Comparison of ENCODE assay signal across 22 mouse cellular contexts in the genomic region with DNA sequence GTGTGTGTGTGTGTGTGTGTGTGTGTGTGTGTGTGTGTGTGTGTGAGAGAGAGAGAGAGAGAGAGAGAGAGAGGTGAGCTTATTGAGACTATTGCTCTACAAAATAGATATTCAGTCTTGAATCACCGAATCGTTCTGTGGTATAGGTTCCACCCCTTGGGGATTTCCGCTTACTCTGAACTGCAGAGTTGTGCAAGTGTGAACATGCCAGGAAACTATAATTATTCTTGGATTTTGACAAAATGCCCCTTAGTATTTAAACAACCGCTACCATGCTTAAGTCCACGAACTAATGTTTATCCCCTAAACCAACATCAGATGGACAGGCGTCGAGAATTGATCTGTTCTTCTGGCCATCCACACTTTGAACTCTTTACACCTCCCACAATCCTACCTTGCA. TPM values are rescaled to one million over a fixed set of nuclear protein-coding genes. Genes with fewer than 3 reads are reported as not detected.
"Had no signal": no experiment of that assay in that cellular context is flagged by ENCODE, and none has a peak within 500 bp of the region (broad histone marks: within the 10 kb centered on the region; RNA-seq: fewer than 3 reads in every experiment).

No protein-coding gene starts in this region.

- H3K9me3 ChIP-seq: lung, embryonic 15.5 days; midbrain, embryonic 10.5 days; midbrain, embryonic 12.5 days; neural tube, embryonic 13.5 days; neural tube, embryonic 15.5 days had no signal

- ATAC-seq: lung, postnatal 0 days; midbrain, embryonic 16.5 days had no signal

- DNase-seq: lung, adult 2 months; lung, postnatal 14 days; lung, postnatal 36 days; midbrain, embryonic 14.5 days; retina, postnatal 1 day; right cerebral cortex, adult 18-20 months; right cerebral cortex, postnatal 25 days; right cerebral cortex, postnatal 4 days; spleen, adult 18-20 months; thymus, adult 2 months; thymus, postnatal 25 days; thymus, postnatal 4 days had no signal

- H3K4me2 ChIP-seq: lung, embryonic 15.5 days; midbrain, embryonic 12.5 days; neural tube, embryonic 13.5 days; neural tube, embryonic 15.5 days had no signal

- H3K4me1 ChIP-seq: lung, embryonic 15.5 days; midbrain, embryonic 12.5 days had no signal

- H3K4me3 ChIP-seq: lung, embryonic 15.5 days; midbrain, embryonic 10.5 days; midbrain, embryonic 12.5 days; myocyte; neural tube, embryonic 13.5 days; neural tube, embryonic 15.5 days had no signal

- H3K9ac ChIP-seq: lung, embryonic 15.5 days; midbrain, embryonic 12.5 days; neural tube, embryonic 13.5 days; neural tube, embryonic 15.5 days had no signal

- H3K36me3 ChIP-seq: lung, embryonic 15.5 days; midbrain, embryonic 10.5 days; midbrain, embryonic 12.5 days; neural tube, embryonic 13.5 days; neural tube, embryonic 15.5 days had no signal

- H3K27ac ChIP-seq: lung, embryonic 15.5 days; macrophage; midbrain, embryonic 10.5 days; midbrain, embryonic 12.5 days; neural tube, embryonic 13.5 days; neural tube, embryonic 15.5 days had no signal

- H3K27me3 ChIP-seq: lung, embryonic 15.5 days; midbrain, embryonic 12.5 days; neural tube, embryonic 13.5 days; neural tube, embryonic 15.5 days had no signal

RNA-seq across cellular contexts. Expression of gene Adgrl3, which starts 57.1 kb away (rescaled TPM):
- total RNA-seq: megakaryocyte-erythroid progenitor cell, adult 5-6 weeks had no signal
- polyA plus RNA-seq: macrophage had no signal
